Mouse (Mus musculus) forebrain, postnatal 0 days (tissue): ENCODE data around the gene Olfr1176. TPM values are rescaled to one million over a fixed set of nuclear protein-coding genes. Genes with fewer than 3 reads are reported as not detected.

ENCODE experiments used
- ATAC-seq: fragments of 200-750 bp; cut with Nextera tagmentation; 2 replicates; pipeline ENCODE4 v1.8.0; 2017; ENCODE audit warnings: mild to moderate bottlenecking, moderate library complexity
- DNase-seq: peaks from one replicate; pipeline ENCODE4 v3.0.0-alpha.2; 2015
- H3K27ac ChIP-seq: fragments of 300-500 bp; sonication (generic); 2 replicates; pipeline ENCODE4 v1.5.1; 2014; ENCODE audit warnings: low read depth, mild to moderate bottlenecking, antibody characterized with exemption, low read length, moderate library complexity, mixed read lengths
- H3K27me3 ChIP-seq: fragments of 300-500 bp; sonication (generic); 2 replicates; pipeline ENCODE4 v1.6.1; 2014; ENCODE audit warnings: mild to moderate bottlenecking, low read length, mixed read lengths; ENCODE audit not compliant: insufficient read depth
- H3K36me3 ChIP-seq: fragments of 300-500 bp; sonication (generic); 2 replicates; pipeline ENCODE4 v1.6.1; 2014; ENCODE audit warnings: mild to moderate bottlenecking, moderate library complexity; ENCODE audit not compliant: insufficient read depth
- H3K4me1 ChIP-seq: fragments of 300-500 bp; sonication (generic); 2 replicates; pipeline ENCODE4 v1.6.1; 2014; ENCODE audit warnings: antibody characterized with exemption; ENCODE audit not compliant: insufficient read depth
- H3K4me2 ChIP-seq: fragments of 300-500 bp; sonication (generic); 2 replicates; pipeline ENCODE4 v1.6.1; 2014; ENCODE audit warnings: low read depth, mild to moderate bottlenecking, moderate library complexity
- H3K4me3 ChIP-seq: fragments of 300-500 bp; sonication (generic); 2 replicates; pipeline ENCODE4 v1.5.1; 2014; ENCODE audit warnings: low read depth, low read length, mixed read lengths
- H3K9ac ChIP-seq: fragments of 300-500 bp; sonication (generic); 2 replicates; pipeline ENCODE4 v1.6.1; 2014; ENCODE audit warnings: mild to moderate bottlenecking
- H3K9me3 ChIP-seq: fragments of 300-500 bp; sonication (generic); 2 replicates; pipeline ENCODE4 v1.6.1; 2016; ENCODE audit warnings: low read length
- CTCF ChIP-seq: sonication (generic); IDR thresholded peaks from 2 replicates; pipeline ENCODE4 v1.5.1; 2016; ENCODE audit warnings: antibody characterized with exemption, control low read depth, low read depth
- WGBS: fragments of 180-500 bp; shearing (Covaris S2); extraction: QIAGEN DNeasy Blood & Tissue Kit; methylation state at CpG from one replicate; pipeline ENCODE4 v1.1.7; 2014; 5-methylcytosine and 5-hydroxymethylcytosine counted together
- polyA plus RNA-seq: library from polyadenylated mRNA; unstranded; fragments of >200 nt; fragmentation: Nextera tagmentation; extraction: Ambion mirVana; gene quantifications from 2 replicates; pipeline ENCODE4 v1.2.1, GENCODE M21; 2015
- total RNA-seq: library from RNA; depleted of rRNA; stranded (reverse); fragments of >200 nt; gene quantifications from 2 replicates; pipeline ENCODE4 v1.2.3, GENCODE M21; 2014; rRNA removed

Gene Olfr1176
- total RNA-seq (not detected in 2 replicates), polyA plus RNA-seq (not detected in 2 replicates)

- Histone ChIP-seq H3K9me3 (no peaks in the 10 kb centered on the region), H3K4me1 (no peaks in the 10 kb centered on the region), H3K9ac (no peak within 1 kb of the TSS), H3K27me3 (no peaks in the 10 kb centered on the region), H3K4me3 (no peak within 1 kb of the TSS), H3K4me2 (no peak within 1 kb of the TSS), H3K36me3 (no peaks in the 10 kb centered on the region), H3K27ac (no peak within 1 kb of the TSS)
- ATAC-seq (no peak), DNase-seq (no peak)
- 55% methylated on average over 1 of the region's 1 CpGs for WGBS
- no peak for TF ChIP-seq CTCF
Observed at GRCm38 (mm10) chr2:88336421-88336820, at the start of gene Olfr1176. Gene Olfr1176, plus strand, starts transcription at chr2:88336721.

DNA sequence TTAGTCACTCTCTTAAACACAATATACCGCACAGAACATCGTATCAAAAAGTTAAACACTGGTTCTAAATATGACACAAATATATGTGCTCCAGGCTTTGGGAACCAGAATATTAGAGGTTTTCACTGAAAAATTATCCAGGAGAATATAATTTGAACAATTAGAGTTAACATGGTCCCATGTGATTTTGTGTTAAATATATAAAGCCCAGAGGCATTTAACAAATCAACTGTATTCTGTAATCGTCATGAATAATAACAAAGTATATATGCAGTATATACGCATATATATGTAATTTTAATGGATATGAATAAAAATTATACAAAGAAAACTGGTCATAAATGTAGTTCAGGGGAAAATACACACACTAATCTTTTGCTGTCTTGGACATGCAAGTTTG is 21.5 kb upstream of the Olfr1176 start, which contains the start of gene Olfr1174-ps:
Gene Olfr1174-ps, minus strand, starts transcription at position 101 of the 400 bp plus-strand sequence.
- no peak within 1 kb of the TSS for H3K9ac ChIP-seq
- ATAC-seq = no peak
- H3K4me2 ChIP-seq = no peak within 1 kb of the TSS
- H3K27me3 ChIP-seq = no peaks in the 10 kb centered on the region
- DNase-seq = no peak
- no peak within 1 kb of the TSS for H3K4me3 ChIP-seq
- WGBS = 93% methylated on average over 4 of the region's 4 CpGs
- no peak for TF ChIP-seq CTCF
- H3K27ac ChIP-seq = no peak within 1 kb of the TSS
- no peaks in the 10 kb centered on the region for H3K36me3 ChIP-seq
- no peaks in the 10 kb centered on the region for H3K4me1 ChIP-seq
- H3K9me3 ChIP-seq = no peaks in the 10 kb centered on the region

- no peak for ATAC-seq
- WGBS = 85% methylated on average over 2 of the region's 2 CpGs
Observed at GRCm38 (mm10) chr2:88327115-88327514, 9.4 kb upstream of the Olfr1176 start, which contains the start of gene Olfr1175-ps. Gene Olfr1175-ps, minus strand, starts transcription at chr2:88327215.

DNA sequence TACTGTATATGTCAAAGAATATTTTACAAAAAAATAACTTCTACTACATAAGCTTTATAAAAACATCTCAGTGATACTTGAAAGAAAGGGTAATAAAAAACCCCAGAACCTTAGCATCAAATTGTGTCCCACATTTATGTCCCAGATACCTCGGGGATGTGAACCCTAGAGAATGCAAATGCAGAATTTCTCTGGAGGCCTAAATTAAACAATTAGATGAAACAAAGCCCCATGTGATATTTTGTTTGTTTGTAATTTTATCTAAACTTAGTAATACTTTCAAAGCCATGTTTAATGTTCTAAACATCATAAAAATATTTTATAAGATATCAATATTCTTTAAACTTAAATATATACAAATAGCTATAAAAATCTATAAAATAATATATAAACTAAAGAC is 9.9 kb downstream of the Olfr1176 start, which contains the start of gene Olfr1177-ps:
Gene Olfr1177-ps, minus strand, starts transcription at position 101 of the 400 bp plus-strand sequence.
- H3K27ac ChIP-seq = no peak within 1 kb of the TSS
- no peak within 1 kb of the TSS for H3K4me2 ChIP-seq
- TF ChIP-seq CTCF = no peak
- WGBS = 76% methylated on average over 1 of the region's 1 CpGs
- DNase-seq = no peak
- H3K36me3 ChIP-seq = no peaks in the 10 kb centered on the region
- H3K27me3 ChIP-seq = no peaks in the 10 kb centered on the region
- ATAC-seq = no peak
- no peaks in the 10 kb centered on the region for H3K4me1 ChIP-seq
- H3K4me3 ChIP-seq = no peak within 1 kb of the TSS
- H3K9me3 ChIP-seq = no peaks in the 10 kb centered on the region
- no peak within 1 kb of the TSS for H3K9ac ChIP-seq

More at GRCm38 (mm10) chr2:88327115-88327514, 9.4 kb upstream of the Olfr1176 start, which contains the start of gene Olfr1175-ps:
- Histone ChIP-seq H3K36me3 (no peaks in the 10 kb centered on the region), H3K27ac (no peak within 1 kb of the TSS), H3K9ac (no peak within 1 kb of the TSS), H3K27me3 (no peaks in the 10 kb centered on the region), H3K4me3 (no peak within 1 kb of the TSS), H3K4me1 (no peaks in the 10 kb centered on the region), H3K9me3 (no peaks in the 10 kb centered on the region), H3K4me2 (no peak within 1 kb of the TSS)
- TF ChIP-seq CTCF = no peak
- no peak for DNase-seq

GRCm38 (mm10) chr2:88356304-88356703 is 19.8 kb downstream of the Olfr1176 start:
- no peak overlapping the region for H3K4me2 ChIP-seq
- H3K36me3 ChIP-seq = no peaks in the 10 kb centered on the region
- peak; percentile 61 for ATAC-seq
- TF ChIP-seq CTCF = peak; percentile 72
- WGBS = 3% methylated on average over 2 of the region's 2 CpGs
- H3K9me3 ChIP-seq = no peaks in the 10 kb centered on the region
- no peak overlapping the region for H3K9ac ChIP-seq
- peak; percentile 58 for DNase-seq
- no peaks in the 10 kb centered on the region for H3K27me3 ChIP-seq
- H3K27ac ChIP-seq = no peak overlapping the region
- no peak overlapping the region for H3K4me3 ChIP-seq
- no peaks in the 10 kb centered on the region for H3K4me1 ChIP-seq

- DNase-seq (no peak), ATAC-seq (no peak)
- Histone ChIP-seq H3K36me3 (no peaks in the 10 kb centered on the region), H3K9ac (no peak within 1 kb of the TSS), H3K9me3 (no peaks in the 10 kb centered on the region), H3K4me3 (no peak within 1 kb of the TSS), H3K4me1 (no peaks in the 10 kb centered on the region), H3K27ac (no peak within 1 kb of the TSS), H3K4me2 (no peak within 1 kb of the TSS), H3K27me3 (no peaks in the 10 kb centered on the region)
- WGBS = 90% methylated on average over 1 of the region's 1 CpGs
- TF ChIP-seq CTCF = no peak
Observed at GRCm38 (mm10) chr2:88386762-88387161, 50.2 kb downstream of the Olfr1176 start, which contains the start of gene Olfr1178. Gene Olfr1178, plus strand, starts transcription at chr2:88387062.

Other genes starting within 250 kb of the Olfr1176 start
- gene Olfr1164, start 242.8 kb upstream of the Olfr1176 start, total RNA-seq = not detected in 2 replicates
- not detected in 2 replicates for gene Olfr1164, start 242.8 kb upstream of the Olfr1176 start, polyA plus RNA-seq
- not detected in 2 replicates for gene Olfr1166, start 208.4 kb upstream of the Olfr1176 start, total RNA-seq
- gene Olfr1166, start 208.4 kb upstream of the Olfr1176 start, polyA plus RNA-seq = not detected in 2 replicates
- not detected in 2 replicates for gene Olfr1167, start 181.5 kb upstream of the Olfr1176 start, total RNA-seq
- not detected in 2 replicates for gene Olfr1167, start 181.5 kb upstream of the Olfr1176 start, polyA plus RNA-seq
- gene Olfr1168, start 154.8 kb upstream of the Olfr1176 start, total RNA-seq = not detected in 2 replicates
- gene Olfr1168, start 154.8 kb upstream of the Olfr1176 start, polyA plus RNA-seq = not detected in 2 replicates
- gene Olfr1170, start 108.4 kb upstream of the Olfr1176 start, total RNA-seq = not detected in 2 replicates
- not detected in 2 replicates for gene Olfr1170, start 108.4 kb upstream of the Olfr1176 start, polyA plus RNA-seq
- gene Olfr1173, start 56.8 kb upstream of the Olfr1176 start, total RNA-seq = not detected in 2 replicates
- not detected in 2 replicates for gene Olfr1173, start 56.8 kb upstream of the Olfr1176 start, polyA plus RNA-seq
- gene Olfr1174-ps, start 21.6 kb upstream of the Olfr1176 start, total RNA-seq = not detected in 2 replicates
- gene Olfr1174-ps, start 21.6 kb upstream of the Olfr1176 start, polyA plus RNA-seq = not detected in 2 replicates
- not detected in 2 replicates for gene Olfr1175-ps, start 9.5 kb upstream of the Olfr1176 start, total RNA-seq
- gene Olfr1175-ps, start 9.5 kb upstream of the Olfr1176 start, polyA plus RNA-seq = not detected in 2 replicates
- not detected in 2 replicates for gene Olfr1177-ps, start 9.8 kb downstream of the Olfr1176 start, total RNA-seq
- gene Olfr1177-ps, start 9.8 kb downstream of the Olfr1176 start, polyA plus RNA-seq = not detected in 2 replicates
- not detected in 2 replicates for gene Olfr1178, start 50.3 kb downstream of the Olfr1176 start, total RNA-seq
- gene Olfr1178, start 50.3 kb downstream of the Olfr1176 start, polyA plus RNA-seq = not detected in 2 replicates
- not detected in 2 replicates for gene Olfr1179, start 69.7 kb downstream of the Olfr1176 start, total RNA-seq
- not detected in 2 replicates for gene Olfr1179, start 69.7 kb downstream of the Olfr1176 start, polyA plus RNA-seq
- not detected in 2 replicates for gene Olfr1180, start 82.4 kb downstream of the Olfr1176 start, total RNA-seq
- gene Olfr1180, start 82.4 kb downstream of the Olfr1176 start, polyA plus RNA-seq = not detected in 2 replicates
- gene Olfr1181, start 89.5 kb downstream of the Olfr1176 start, total RNA-seq = not detected in 2 replicates
- not detected in 2 replicates for gene Olfr1181, start 89.5 kb downstream of the Olfr1176 start, polyA plus RNA-seq
- not detected in 2 replicates for gene Gm13757, start 112.4 kb downstream of the Olfr1176 start, total RNA-seq
- not detected in 2 replicates for gene Gm13757, start 112.4 kb downstream of the Olfr1176 start, polyA plus RNA-seq
- gene Olfr1183, start 118.1 kb downstream of the Olfr1176 start, total RNA-seq = not detected in 2 replicates
- gene Olfr1183, start 118.1 kb downstream of the Olfr1176 start, polyA plus RNA-seq = not detected in 2 replicates
- gene Olfr1184, start 146.9 kb downstream of the Olfr1176 start, total RNA-seq = not detected in 2 replicates
- gene Olfr1184, start 146.9 kb downstream of the Olfr1176 start, polyA plus RNA-seq = not detected in 2 replicates
- gene Olfr1185-ps1, start 156.6 kb downstream of the Olfr1176 start, total RNA-seq = not detected in 2 replicates
- gene Olfr1185-ps1, start 156.6 kb downstream of the Olfr1176 start, polyA plus RNA-seq = not detected in 2 replicates
- not detected in 2 replicates for gene Olfr1186, start 181.8 kb downstream of the Olfr1176 start, total RNA-seq
- not detected in 2 replicates for gene Olfr1186, start 181.8 kb downstream of the Olfr1176 start, polyA plus RNA-seq
- gene Olfr1188, start 220.2 kb downstream of the Olfr1176 start, total RNA-seq = not detected in 2 replicates
- not detected in 2 replicates for gene Olfr1188, start 220.2 kb downstream of the Olfr1176 start, polyA plus RNA-seq
- gene Olfr1189, start 249.7 kb downstream of the Olfr1176 start, total RNA-seq = 0.19 TPM in 1 of 2 replicates, not detected in the other
- gene Olfr1189, start 249.7 kb downstream of the Olfr1176 start, polyA plus RNA-seq = not detected in 2 replicates